Mouse (Mus musculus) limb, embryonic 11.5 days (tissue): ENCODE data around the gene Ugt1a8. TPM values are rescaled to one million over a fixed set of nuclear protein-coding genes. Genes with fewer than 3 reads are reported as not detected.

Experiments
- ATAC-seq: fragments of 200-750 bp; cut with Nextera tagmentation; 2 replicates; pipeline ENCODE4 v1.8.0; 2017; ENCODE audit warnings: low read depth; ENCODE audit not compliant: insufficient number of reproducible peaks, low FRiP score, low TSS enrichment
- DNase-seq: peaks from one replicate; pipeline ENCODE4 v3.0.0-alpha.2; 2015; ENCODE audit warnings: low spot score
- H3K27ac ChIP-seq: fragments of 300-500 bp; sonication (generic); replicated peaks from 2 replicates; pipeline ENCODE4 v1.5.1; 2014; ENCODE audit warnings: low read depth, mild to moderate bottlenecking, low read length
- H3K27me3 ChIP-seq: fragments of 300-500 bp; sonication (generic); 2 replicates; pipeline ENCODE4 v1.6.1; 2014; ENCODE audit warnings: mild to moderate bottlenecking, low read length, mixed read lengths; ENCODE audit not compliant: control insufficient read depth, insufficient read depth
- H3K36me3 ChIP-seq: fragments of 300-500 bp; sonication (generic); 2 replicates; pipeline ENCODE4 v1.6.1; 2014; ENCODE audit warnings: mild to moderate bottlenecking, low read length, moderate library complexity, mixed read lengths; ENCODE audit not compliant: control insufficient read depth, insufficient read depth
- H3K4me1 ChIP-seq: fragments of 300-500 bp; sonication (generic); 2 replicates; pipeline ENCODE4 v1.6.1; 2014; ENCODE audit warnings: low read length, mixed read lengths; ENCODE audit not compliant: control insufficient read depth, insufficient read depth
- H3K4me2 ChIP-seq: fragments of 300-500 bp; sonication (generic); 2 replicates; pipeline ENCODE4 v1.6.1; 2014; ENCODE audit warnings: low read depth, mild to moderate bottlenecking, moderate library complexity; ENCODE audit not compliant: severe bottlenecking
- H3K4me3 ChIP-seq: fragments of 300-500 bp; sonication (generic); 2 replicates; pipeline ENCODE4 v1.5.1; 2014; ENCODE audit warnings: low read depth, low read length
- H3K9ac ChIP-seq: fragments of 300-500 bp; sonication (generic); 2 replicates; pipeline ENCODE4 v1.6.1; 2014; ENCODE audit warnings: mild to moderate bottlenecking, low read length
- H3K9me3 ChIP-seq: fragments of 300-500 bp; sonication (generic); 2 replicates; pipeline ENCODE4 v1.6.1; 2016; ENCODE audit warnings: low read length; ENCODE audit not compliant: control insufficient read depth
- WGBS: fragments of 180-500 bp; shearing (Covaris S2); extraction: QIAGEN DNeasy Blood & Tissue Kit; methylation state at CpG from one replicate; pipeline ENCODE4 v1.1.7; 2014; 5-methylcytosine and 5-hydroxymethylcytosine counted together
- polyA plus RNA-seq: library from polyadenylated mRNA; unstranded; fragments of >200 nt; fragmentation: Nextera tagmentation; extraction: Ambion mirVana; gene quantifications from 2 replicates; pipeline ENCODE4 v1.2.1, GENCODE M21; 2014

The Ugt1a8 gene
- polyA plus RNA-seq, 1 experiment from 2014 or later, result not detected

DNA sequence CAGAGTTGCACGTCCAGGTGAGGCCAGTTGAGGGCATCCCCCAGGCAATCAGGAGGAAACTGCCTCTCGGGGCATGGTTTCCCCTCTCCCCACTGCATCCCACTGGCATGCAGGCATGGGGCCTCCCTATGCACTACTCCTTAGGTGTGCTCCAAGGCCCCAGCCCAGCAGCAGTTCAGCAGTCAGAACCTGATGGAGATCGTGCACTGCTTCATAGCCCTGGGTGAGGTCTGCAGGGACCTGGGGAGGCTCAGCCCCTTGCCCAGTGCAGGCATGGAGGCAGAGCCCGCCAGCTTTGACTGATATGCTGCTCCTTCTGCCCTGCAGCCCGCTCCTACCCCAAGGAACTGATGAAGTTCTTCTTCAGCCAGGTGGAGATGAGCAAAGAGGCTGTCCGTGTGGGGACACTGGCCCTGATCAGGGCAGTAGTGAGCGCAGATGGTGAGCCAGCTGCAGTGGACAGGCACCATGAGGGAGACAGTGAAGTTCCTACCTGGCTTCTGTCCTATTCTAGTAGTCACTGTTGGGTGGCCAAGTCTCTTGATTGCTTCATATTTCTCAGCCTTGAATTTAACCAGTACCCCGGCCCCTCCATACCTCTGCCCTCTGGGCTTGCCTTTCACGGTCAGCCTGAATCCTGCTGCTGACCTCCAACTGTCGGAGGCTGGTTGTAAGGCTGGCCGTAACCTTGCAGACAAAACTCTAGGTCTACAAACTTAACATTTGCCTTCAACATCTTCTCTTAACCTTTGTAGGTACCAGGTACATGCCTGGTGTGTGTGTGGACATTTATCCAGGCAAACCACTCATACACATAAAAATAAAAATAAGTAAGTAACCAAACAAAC lies 147.7 kb downstream of the Ugt1a8 start:
- ATAC-seq, result no peak
- Histone ChIP-seq H3K27ac (no peak overlapping the region), H3K27me3 (no peaks in the 10 kb centered on the region), H3K36me3 (no peaks in the 10 kb centered on the region; the same call in 1 of the 2 replicates), H3K9ac (no peak overlapping the region), H3K4me3 (no peak overlapping the region), H3K4me2 (no peak overlapping the region), H3K9me3 (peaks cover 97% of the 10 kb centered on the region), H3K4me1 (no peaks in the 10 kb centered on the region)
- 65% methylated on average over 11 of the region's 11 CpGs for WGBS
- no peak for DNase-seq

DNA sequence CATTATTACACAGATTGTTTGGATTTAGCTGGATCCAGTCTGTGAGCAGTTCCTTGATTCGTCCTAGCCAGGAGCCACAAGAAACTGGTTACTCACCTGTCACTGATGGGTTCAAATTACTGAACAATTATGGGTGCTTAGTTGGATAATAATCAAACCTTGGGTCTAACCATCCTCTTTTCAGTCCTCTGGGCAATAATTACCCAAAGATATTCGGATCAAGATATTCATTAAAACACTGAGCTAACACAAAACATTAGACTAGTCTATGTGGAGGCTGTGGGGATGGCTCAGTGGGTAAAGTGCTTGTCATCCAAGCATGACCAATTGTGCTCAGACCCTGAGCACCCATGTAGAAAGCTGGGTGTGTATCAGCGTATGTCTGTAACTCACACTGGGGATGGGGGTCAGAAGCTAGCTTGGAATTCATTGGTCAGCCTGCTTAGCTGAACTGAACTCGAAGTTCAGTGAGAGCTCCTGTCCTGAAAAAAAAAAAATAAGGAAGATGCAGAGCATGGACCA lies 148.3 kb downstream of the Ugt1a8 start:
- H3K27me3 ChIP-seq, result no peaks in the 10 kb centered on the region
- peaks cover 97% of the 10 kb centered on the region for H3K9me3 ChIP-seq
- DNase-seq (no peak), ATAC-seq (no peak)
- H3K9ac ChIP-seq, result no peak overlapping the region
- no peaks in the 10 kb centered on the region; the same call in 1 of the 2 replicates for H3K36me3 ChIP-seq
- H3K4me3 ChIP-seq, result no peak overlapping the region
- H3K27ac ChIP-seq, result no peak overlapping the region
- H3K4me2 ChIP-seq, result no peak overlapping the region
- no peaks in the 10 kb centered on the region for H3K4me1 ChIP-seq
- WGBS, result 72% methylated on average over 4 of the region's 4 CpGs

DNA sequence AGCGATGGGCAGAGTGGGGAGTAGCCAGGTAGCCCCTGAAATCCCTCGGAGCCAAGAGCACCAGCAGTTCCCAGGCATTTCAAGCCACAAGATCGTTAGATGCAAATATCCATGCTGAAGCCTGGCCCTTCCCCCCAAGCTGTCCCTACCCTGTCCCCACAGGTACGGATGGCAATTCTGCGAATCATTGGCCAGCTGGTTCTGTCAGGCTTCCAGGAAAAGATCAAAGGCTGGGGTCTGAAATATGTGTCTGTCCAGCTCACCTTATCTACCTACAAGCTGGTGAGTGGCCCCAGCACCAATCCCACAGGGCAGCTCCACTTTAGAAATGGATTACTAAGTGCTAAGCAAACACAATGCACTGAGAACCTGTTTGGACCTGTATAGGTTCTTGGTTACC lies 149.7 kb downstream of the Ugt1a8 start:
- peaks cover 93% of the 10 kb centered on the region for H3K9me3 ChIP-seq
- 77% methylated on average over 5 of the region's 5 CpGs for WGBS
- H3K4me2 ChIP-seq, result no peak overlapping the region
- DNase-seq (no peak), ATAC-seq (no peak)
- no peak overlapping the region for H3K9ac ChIP-seq
- no peaks in the 10 kb centered on the region for H3K27me3 ChIP-seq
- H3K27ac ChIP-seq, result no peak overlapping the region
- H3K4me1 ChIP-seq, result no peaks in the 10 kb centered on the region
- H3K4me3 ChIP-seq, result no peak overlapping the region
- H3K36me3 ChIP-seq, result no peaks in the 10 kb centered on the region

DNA sequence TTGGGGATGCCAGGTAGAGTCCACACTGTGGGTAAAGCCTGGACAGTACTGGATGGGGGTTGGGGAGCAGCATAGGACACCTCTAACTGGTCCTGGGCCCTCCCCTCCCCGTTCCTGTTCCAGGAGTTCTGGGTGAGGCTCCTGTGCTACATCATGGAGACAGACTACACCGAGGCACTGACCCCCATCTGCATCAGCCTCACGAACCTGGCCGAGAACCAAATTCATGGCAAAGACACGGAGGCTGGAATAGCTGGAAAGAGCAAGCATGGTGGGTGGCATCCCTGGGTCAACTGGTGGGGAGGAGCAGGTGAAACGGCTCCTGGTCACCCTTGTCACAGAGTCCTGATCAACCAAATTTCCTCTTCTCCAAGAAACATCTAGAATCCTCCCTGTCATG lies 151.2 kb downstream of the Ugt1a8 start:
- Histone ChIP-seq H3K36me3 (no peaks in the 10 kb centered on the region), H3K9me3 (peaks cover 92% of the 10 kb centered on the region), H3K4me2 (no peak overlapping the region), H3K9ac (no peak overlapping the region), H3K27me3 (no peaks in the 10 kb centered on the region), H3K4me3 (no peak overlapping the region), H3K4me1 (no peaks in the 10 kb centered on the region), H3K27ac (no peak overlapping the region)
- 81% methylated on average over 6 of the region's 6 CpGs for WGBS
- DNase-seq (no peak), ATAC-seq (no peak)

DNA sequence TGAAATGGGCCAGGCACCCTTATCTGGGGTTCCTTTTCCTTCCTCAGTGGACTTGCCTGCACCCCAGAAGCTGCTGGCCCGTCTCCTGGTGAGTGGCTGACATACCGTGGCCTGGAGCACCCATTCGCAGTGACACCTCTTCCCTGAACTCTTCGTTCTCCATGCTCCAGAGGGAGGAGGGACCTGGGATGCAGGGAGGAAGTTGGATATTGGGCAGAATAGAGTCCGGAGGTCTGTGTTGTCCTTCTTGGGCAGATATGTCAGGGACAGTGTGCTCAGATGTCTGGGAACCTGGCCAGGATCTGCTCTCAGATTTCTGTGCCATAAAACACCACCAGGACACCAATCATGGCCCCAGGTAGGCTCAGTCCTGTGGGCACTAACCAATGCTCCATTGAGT lies 152.5 kb downstream of the Ugt1a8 start:
- Histone ChIP-seq H3K4me2 (no peak overlapping the region), H3K4me3 (no peak overlapping the region), H3K4me1 (no peaks in the 10 kb centered on the region), H3K9me3 (peaks cover 92% of the 10 kb centered on the region), H3K9ac (no peak overlapping the region), H3K36me3 (no peaks in the 10 kb centered on the region), H3K27ac (no peak overlapping the region), H3K27me3 (no peaks in the 10 kb centered on the region)
- DNase-seq, result no peak
- 74% methylated on average over 5 of the region's 5 CpGs for WGBS
- no peak for ATAC-seq

DNA sequence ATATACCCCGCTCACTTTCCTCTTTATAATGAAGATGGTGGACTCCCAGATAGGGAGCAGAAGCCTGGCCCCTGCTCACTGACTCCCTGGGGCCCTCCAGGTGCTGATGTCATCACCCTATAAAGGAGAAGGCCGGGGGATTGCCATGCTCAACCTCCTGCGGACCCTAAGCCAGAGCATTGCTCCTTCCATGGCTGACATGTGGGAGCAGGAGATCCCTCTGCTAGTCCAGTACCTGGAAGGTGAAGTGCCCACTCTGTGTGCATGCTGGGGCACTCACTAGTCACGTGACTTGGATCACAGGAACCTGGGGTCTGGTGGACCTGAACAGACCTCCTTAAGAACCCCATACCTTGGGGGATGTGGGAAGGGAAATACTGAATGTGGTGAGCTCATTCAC lies 153.0 kb downstream of the Ugt1a8 start:
- no peak for DNase-seq
- no peaks in the 10 kb centered on the region for H3K27me3 ChIP-seq
- H3K9ac ChIP-seq, result no peak overlapping the region
- peaks cover 92% of the 10 kb centered on the region for H3K9me3 ChIP-seq
- no peak overlapping the region for H3K27ac ChIP-seq
- WGBS, result 75% methylated on average over 4 of the region's 4 CpGs
- H3K4me3 ChIP-seq, result no peak overlapping the region
- H3K4me1 ChIP-seq, result no peaks in the 10 kb centered on the region
- no peaks in the 10 kb centered on the region for H3K36me3 ChIP-seq
- ATAC-seq, result no peak
- no peak overlapping the region for H3K4me2 ChIP-seq

DNA sequence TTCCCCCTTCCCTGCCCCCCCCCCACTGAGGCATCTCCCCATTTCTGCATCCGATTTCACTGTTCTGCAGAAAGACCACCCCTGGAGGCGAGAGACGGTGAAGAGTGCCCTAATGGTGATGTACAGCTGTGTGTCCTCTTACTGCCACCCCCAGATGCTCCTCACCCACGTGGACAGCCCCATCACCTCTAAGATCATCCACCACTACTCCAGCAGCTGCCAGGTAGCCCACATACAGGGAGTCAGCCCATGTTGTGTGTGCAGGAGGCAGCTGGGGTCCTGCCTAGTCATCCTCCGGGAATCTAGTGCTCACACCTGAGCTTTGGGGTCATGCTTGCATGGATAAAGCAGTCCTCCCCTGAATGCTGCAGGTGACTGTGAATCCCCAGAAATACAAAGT lies 156.2 kb downstream of the Ugt1a8 start:
- H3K4me1 ChIP-seq, result no peaks in the 10 kb centered on the region
- 67% methylated on average over 5 of the region's 5 CpGs for WGBS
- DNase-seq (no peak), ATAC-seq (no peak)
- peaks cover 95% of the 10 kb centered on the region for H3K9me3 ChIP-seq
- no peak overlapping the region for H3K9ac ChIP-seq
- no peak overlapping the region for H3K4me3 ChIP-seq
- H3K4me2 ChIP-seq, result no peak overlapping the region
- no peaks in the 10 kb centered on the region for H3K27me3 ChIP-seq
- H3K36me3 ChIP-seq, result no peaks in the 10 kb centered on the region
- no peak overlapping the region for H3K27ac ChIP-seq

DNA sequence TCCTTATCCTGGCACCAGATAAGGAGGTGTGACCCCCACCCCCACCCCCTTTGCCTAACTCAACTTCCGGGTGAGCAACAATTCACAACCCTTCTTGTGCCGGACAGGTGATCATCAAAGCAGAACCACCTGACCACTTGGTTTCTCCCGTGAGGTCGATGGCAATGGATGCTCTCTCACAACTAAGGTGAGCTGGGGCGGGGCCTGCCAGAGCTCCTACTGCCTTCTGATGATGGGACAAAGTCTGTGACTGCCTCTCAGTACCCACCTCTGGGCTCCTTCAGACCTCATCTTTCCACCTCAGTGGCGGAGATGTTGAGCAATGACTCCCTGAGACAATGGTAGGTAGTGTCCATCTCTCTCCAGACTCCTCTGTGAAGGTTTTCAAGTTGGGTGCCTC lies 158.3 kb downstream of the Ugt1a8 start:
- WGBS, result 78% methylated on average over 6 of the region's 6 CpGs
- DNase-seq (no peak), ATAC-seq (no peak)
- no peak overlapping the region for H3K4me2 ChIP-seq
- H3K27me3 ChIP-seq, result no peaks in the 10 kb centered on the region
- H3K9ac ChIP-seq, result no peak overlapping the region
- no peaks in the 10 kb centered on the region for H3K36me3 ChIP-seq
- no peak overlapping the region for H3K27ac ChIP-seq
- H3K4me1 ChIP-seq, result no peaks in the 10 kb centered on the region
- H3K9me3 ChIP-seq, result peaks cover 95% of the 10 kb centered on the region
- H3K4me3 ChIP-seq, result no peak overlapping the region
